Mouse (Mus musculus): ENCODE data around the gene Dhcr24.
A peak's percentile ranks its signal among the peaks of the same experiment; 100 is the strongest.

Dhcr24 gene

GRCm38 (mm10) chr4:106607905-106608304, 47.1 kb downstream of the Dhcr24 start:
- DNase-seq, result no peak

- no peak for DNase-seq
Observed at GRCm38 (mm10) chr4:106613105-106613504, 52.3 kb downstream of the Dhcr24 start.

- DNase-seq, result no peak
Observed at GRCm38 (mm10) chr4:106613560-106613959, 52.7 kb downstream of the Dhcr24 start.

GRCm38 (mm10) chr4:106614180-106614797, 53.5 kb downstream of the Dhcr24 start:
- DNase-seq, result peak; percentile 80 to 85

GRCm38 (mm10) chr4:106614881-106615280, 54.0 kb downstream of the Dhcr24 start:
- DNase-seq, result no peak

GRCm38 (mm10) chr4:106615637-106616036, 54.8 kb downstream of the Dhcr24 start:
- DNase-seq, result no peak

- DNase-seq, result no peak
Observed at GRCm38 (mm10) chr4:106617056-106617455, 56.2 kb downstream of the Dhcr24 start, which contains the start of gene Lexm. Gene Lexm (minus strand): TSS chr4:106617241.

GRCm38 (mm10) chr4:106618898-106619297, 58.1 kb downstream of the Dhcr24 start:
- no peak for DNase-seq

- no peak for DNase-seq
Observed at GRCm38 (mm10) chr4:106621428-106621827, 60.6 kb downstream of the Dhcr24 start.

- DNase-seq, result no peak
Observed at GRCm38 (mm10) chr4:106622030-106622493, 61.2 kb downstream of the Dhcr24 start, which contains the start of gene Ttc22. Gene Ttc22 (plus strand): TSS chr4:106622432.

GRCm38 (mm10) chr4:106622712-106623111, 61.9 kb downstream of the Dhcr24 start:
- DNase-seq, result no peak

- no peak for DNase-seq
Observed at GRCm38 (mm10) chr4:106624271-106624670, 63.4 kb downstream of the Dhcr24 start.

- no peak for DNase-seq
Observed at GRCm38 (mm10) chr4:106627809-106628208, 67.0 kb downstream of the Dhcr24 start.

- no peak for DNase-seq
Observed at GRCm38 (mm10) chr4:106628650-106629360, 68.0 kb downstream of the Dhcr24 start.

- DNase-seq, result no peak
Observed at GRCm38 (mm10) chr4:106629374-106629773, 68.5 kb downstream of the Dhcr24 start.

- peak; percentile 84 to 87 for DNase-seq
Observed at GRCm38 (mm10) chr4:106630333-106631220, 69.7 kb downstream of the Dhcr24 start.

- no peak for DNase-seq
Observed at GRCm38 (mm10) chr4:106632313-106632712, 71.5 kb downstream of the Dhcr24 start.

GRCm38 (mm10) chr4:106633281-106634085, 72.6 kb downstream of the Dhcr24 start:
- no peak for DNase-seq

- no peak for DNase-seq
Observed at GRCm38 (mm10) chr4:106634086-106634479, 73.2 kb downstream of the Dhcr24 start.

Data from cerebellum, postnatal 25 days (tissue).